Mouse (Mus musculus): Measurements from ENCODE around the gene Kcnmb3. TPM values are rescaled to one million over a fixed set of nuclear protein-coding genes. Genes with fewer than 3 reads are reported as not detected.

The Kcnmb3 gene
- polyA plus RNA-seq, 1 experiment from 2014 or later = 0.21 TPM

GRCm38 (mm10) chr3:32459777-32460176, 32.3 kb downstream of the Kcnmb3 start:
- Histone ChIP-seq H3K4me2 (ENCODE audit: low read depth, low read length, severe bottlenecking) (no peak overlapping the region), H3K4me3 (ENCODE audit: low read depth, low read length) (no peak overlapping the region), H3K27me3 (ENCODE audit: control insufficient read depth, insufficient read depth, low read length) (no peaks in the 10 kb centered on the region), H3K27ac (ENCODE audit: low read depth, low read length) (no peak overlapping the region), H3K36me3 (ENCODE audit: control insufficient read depth, insufficient read depth, low read length) (peaks cover 2% of the 10 kb centered on the region; the same call in 1 of the 2 replicates), H3K9me3 (ENCODE audit: control insufficient read depth, low read length) (no peaks in the 10 kb centered on the region), H3K4me1 (replicated peaks; ENCODE audit: control insufficient read depth, insufficient read depth, low read length) (no peaks in the 10 kb centered on the region), H3K9ac (ENCODE audit: low read length) (no peak overlapping the region)
- ATAC-seq (replicated peaks; ENCODE audit: low FRiP score) = no peak
- peak; percentile 62 for DNase-seq (ENCODE audit: low spot score)
- WGBS = 68% methylated on average over 4 of the region's 4 CpGs

DNA sequence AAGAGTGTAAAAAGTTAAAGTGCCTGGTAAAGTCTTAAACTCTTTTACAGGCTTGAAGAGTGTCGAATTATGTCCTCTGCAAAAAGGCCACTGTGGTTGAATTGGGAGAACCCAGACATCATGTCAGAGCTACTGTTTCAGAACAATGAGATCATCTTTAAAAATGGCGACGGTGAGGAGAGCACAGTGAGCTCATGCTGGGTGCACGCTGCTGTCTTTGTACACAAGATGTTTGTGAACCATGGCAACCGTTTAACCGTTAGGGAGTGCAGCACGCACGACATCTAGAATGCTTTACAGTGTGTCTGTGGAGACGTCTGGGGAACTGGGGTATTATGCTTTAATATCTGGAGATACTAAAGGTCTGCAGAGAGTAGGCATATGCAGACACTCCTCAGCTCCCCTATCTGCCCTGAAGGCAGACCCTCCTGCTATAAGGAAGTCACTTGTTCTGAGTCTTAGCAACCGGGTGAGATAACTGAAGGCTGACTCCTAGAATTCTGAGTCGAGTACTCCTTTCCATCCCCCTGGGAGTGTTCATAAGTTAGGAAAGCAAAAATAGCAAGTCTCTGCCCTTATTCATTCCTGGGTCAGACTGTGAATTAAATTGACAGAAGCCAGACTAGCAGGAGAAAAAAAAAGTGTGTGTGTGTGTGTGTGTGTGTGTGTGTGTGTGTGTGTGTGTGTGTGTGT, 37.6 kb downstream of the Kcnmb3 start:
- Histone ChIP-seq H3K9me3 (ENCODE audit: control insufficient read depth, low read length) (no peaks in the 10 kb centered on the region), H3K27ac (ENCODE audit: low read depth, low read length) (no peak overlapping the region), H3K4me1 (replicated peaks; ENCODE audit: control insufficient read depth, insufficient read depth, low read length) (no peaks in the 10 kb centered on the region), H3K9ac (ENCODE audit: low read length) (no peak overlapping the region), H3K36me3 (ENCODE audit: control insufficient read depth, insufficient read depth, low read length) (peaks cover 2% of the 10 kb centered on the region; the same call in 1 of the 2 replicates), H3K4me3 (ENCODE audit: low read depth, low read length) (no peak overlapping the region), H3K4me2 (ENCODE audit: low read depth, low read length, severe bottlenecking) (no peak overlapping the region), H3K27me3 (ENCODE audit: control insufficient read depth, insufficient read depth, low read length) (no peaks in the 10 kb centered on the region)
- ATAC-seq (replicated peaks; ENCODE audit: low FRiP score) = no peak
- no peak for DNase-seq (ENCODE audit: low spot score)
- 84% methylated on average over 11 of the region's 11 CpGs for WGBS

DNA sequence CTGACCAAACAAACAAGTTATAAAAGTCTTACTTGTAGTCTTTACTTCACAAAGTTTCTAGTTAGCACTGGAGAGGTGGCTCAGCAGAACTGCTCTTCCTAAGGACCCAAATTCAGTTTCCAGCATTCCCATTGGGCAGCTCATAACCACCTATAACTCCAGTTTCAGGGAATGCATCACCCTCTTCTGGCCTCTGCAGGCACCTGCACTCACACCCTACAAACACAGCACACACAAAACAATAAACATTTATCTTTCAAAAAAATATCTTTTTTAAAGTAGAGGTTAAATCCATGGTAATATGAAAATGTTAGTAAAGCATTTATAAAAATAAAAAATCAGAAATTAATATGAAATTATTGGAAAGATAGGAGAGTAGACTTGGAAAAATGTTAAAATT, 50.3 kb downstream of the Kcnmb3 start:
- Histone ChIP-seq H3K9ac (ENCODE audit: low read length) (no peak overlapping the region), H3K36me3 (ENCODE audit: control insufficient read depth, insufficient read depth, low read length) (peaks cover 13% of the 10 kb centered on the region; the same call in 1 of the 2 replicates), H3K27ac (ENCODE audit: low read depth, low read length) (no peak overlapping the region), H3K4me3 (ENCODE audit: low read depth, low read length) (no peak overlapping the region), H3K27me3 (ENCODE audit: control insufficient read depth, insufficient read depth, low read length) (no peaks in the 10 kb centered on the region), H3K9me3 (ENCODE audit: control insufficient read depth, low read length) (no peaks in the 10 kb centered on the region), H3K4me2 (ENCODE audit: low read depth, low read length, severe bottlenecking) (no peak overlapping the region), H3K4me1 (replicated peaks; ENCODE audit: control insufficient read depth, insufficient read depth, low read length) (no peaks in the 10 kb centered on the region)
- DNase-seq (ENCODE audit: low spot score) = no peak
- no peak for ATAC-seq (replicated peaks; ENCODE audit: low FRiP score)

- Histone ChIP-seq H3K4me2 (ENCODE audit: low read depth, low read length, severe bottlenecking) (no peak overlapping the region), H3K36me3 (ENCODE audit: control insufficient read depth, insufficient read depth, low read length) (peaks cover 10% of the 10 kb centered on the region; the same call in 1 of the 2 replicates), H3K4me3 (ENCODE audit: low read depth, low read length) (no peak overlapping the region), H3K27ac (ENCODE audit: low read depth, low read length) (no peak overlapping the region), H3K9ac (ENCODE audit: low read length) (no peak overlapping the region), H3K4me1 (replicated peaks; ENCODE audit: control insufficient read depth, insufficient read depth, low read length) (no peaks in the 10 kb centered on the region), H3K9me3 (ENCODE audit: control insufficient read depth, low read length) (no peaks in the 10 kb centered on the region), H3K27me3 (ENCODE audit: control insufficient read depth, insufficient read depth, low read length) (no peaks in the 10 kb centered on the region)
- DNase-seq (ENCODE audit: low spot score) (no peak), ATAC-seq (replicated peaks; ENCODE audit: low FRiP score) (no peak)
- WGBS = 83% methylated on average over 4 of the region's 4 CpGs
Observed at GRCm38 (mm10) chr3:32438716-32439115, 53.3 kb downstream of the Kcnmb3 start.

DNA sequence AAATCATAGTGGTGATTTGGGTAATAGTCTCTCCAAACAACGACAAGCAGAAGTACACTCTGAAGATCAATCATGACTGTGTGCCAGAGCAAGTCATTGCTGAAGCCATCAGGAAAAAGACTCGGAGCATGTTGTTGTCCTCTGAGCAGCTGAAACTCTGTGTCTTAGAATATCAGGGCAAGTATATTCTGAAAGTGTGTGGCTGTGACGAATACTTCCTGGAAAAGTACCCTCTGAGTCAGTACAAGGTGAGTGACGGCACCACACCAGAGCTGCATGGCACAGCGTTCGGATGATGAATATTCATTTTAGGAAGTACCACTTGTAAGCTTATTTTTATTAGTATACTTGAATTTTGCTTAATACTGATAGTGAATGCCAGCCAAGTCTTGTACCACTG, 54.2 kb downstream of the Kcnmb3 start:
- H3K9ac ChIP-seq (ENCODE audit: low read length) = no peak overlapping the region
- peaks cover 10% of the 10 kb centered on the region; the same call in 1 of the 2 replicates for H3K36me3 ChIP-seq (ENCODE audit: control insufficient read depth, insufficient read depth, low read length)

GRCm38 (mm10) chr3:32437297-32437696, 54.7 kb downstream of the Kcnmb3 start:
- DNase-seq (ENCODE audit: low spot score) = no peak
- no peak overlapping the region for H3K4me3 ChIP-seq (ENCODE audit: low read depth, low read length)
- H3K9ac ChIP-seq (ENCODE audit: low read length) = no peak overlapping the region
- H3K27ac ChIP-seq (ENCODE audit: low read depth, low read length) = no peak overlapping the region
- ATAC-seq (replicated peaks; ENCODE audit: low FRiP score) = no peak
- no peaks in the 10 kb centered on the region for H3K27me3 ChIP-seq (ENCODE audit: control insufficient read depth, insufficient read depth, low read length)
- H3K36me3 ChIP-seq (ENCODE audit: control insufficient read depth, insufficient read depth, low read length) = peaks cover 10% of the 10 kb centered on the region; the same call in 1 of the 2 replicates
- no peaks in the 10 kb centered on the region for H3K9me3 ChIP-seq (ENCODE audit: control insufficient read depth, low read length)
- H3K4me1 ChIP-seq (replicated peaks; ENCODE audit: control insufficient read depth, insufficient read depth, low read length) = no peaks in the 10 kb centered on the region
- 91% methylated on average over 6 of the region's 6 CpGs for WGBS
- H3K4me2 ChIP-seq (ENCODE audit: low read depth, low read length, severe bottlenecking) = no peak overlapping the region

More for the DNA sequence above, 54.2 kb downstream of the Kcnmb3 start:
- Histone ChIP-seq H3K9me3 (ENCODE audit: control insufficient read depth, low read length) (no peaks in the 10 kb centered on the region), H3K4me3 (ENCODE audit: low read depth, low read length) (no peak overlapping the region), H3K27ac (ENCODE audit: low read depth, low read length) (no peak overlapping the region), H3K4me2 (ENCODE audit: low read depth, low read length, severe bottlenecking) (no peak overlapping the region), H3K27me3 (ENCODE audit: control insufficient read depth, insufficient read depth, low read length) (no peaks in the 10 kb centered on the region), H3K4me1 (replicated peaks; ENCODE audit: control insufficient read depth, insufficient read depth, low read length) (no peaks in the 10 kb centered on the region)
- WGBS = 93% methylated on average over 6 of the region's 6 CpGs
- ATAC-seq (replicated peaks; ENCODE audit: low FRiP score) (no peak), DNase-seq (ENCODE audit: low spot score) (no peak)

DNA sequence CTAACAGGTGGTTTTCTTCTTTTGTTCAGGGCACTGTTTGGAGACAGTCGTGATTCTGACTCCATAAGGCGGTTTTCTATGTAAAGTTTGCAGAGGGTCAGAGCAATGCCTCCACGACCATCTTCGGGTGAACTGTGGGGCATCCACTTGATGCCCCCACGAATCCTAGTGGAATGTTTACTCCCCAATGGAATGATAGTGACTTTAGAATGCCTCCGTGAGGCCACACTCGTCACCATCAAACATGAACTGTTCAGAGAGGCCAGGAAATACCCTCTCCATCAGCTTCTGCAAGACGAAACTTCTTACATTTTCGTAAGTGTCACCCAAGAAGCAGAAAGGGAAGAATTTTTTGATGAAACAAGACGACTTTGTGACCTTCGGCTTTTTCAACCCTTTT, 55.9 kb downstream of the Kcnmb3 start:
- 93% methylated on average over 11 of the region's 11 CpGs for WGBS
- Histone ChIP-seq H3K4me2 (ENCODE audit: low read depth, low read length, severe bottlenecking) (no peak overlapping the region), H3K27ac (ENCODE audit: low read depth, low read length) (no peak overlapping the region), H3K27me3 (ENCODE audit: control insufficient read depth, insufficient read depth, low read length) (no peaks in the 10 kb centered on the region), H3K4me1 (replicated peaks; ENCODE audit: control insufficient read depth, insufficient read depth, low read length) (no peaks in the 10 kb centered on the region), H3K9me3 (ENCODE audit: control insufficient read depth, low read length) (no peaks in the 10 kb centered on the region), H3K4me3 (ENCODE audit: low read depth, low read length) (no peak overlapping the region), H3K9ac (ENCODE audit: low read length) (no peak overlapping the region), H3K36me3 (ENCODE audit: control insufficient read depth, insufficient read depth, low read length) (peaks cover 5% of the 10 kb centered on the region; the same call in 1 of the 2 replicates)
- no peak for ATAC-seq (replicated peaks; ENCODE audit: low FRiP score)
- DNase-seq (ENCODE audit: low spot score) = no peak

DNA sequence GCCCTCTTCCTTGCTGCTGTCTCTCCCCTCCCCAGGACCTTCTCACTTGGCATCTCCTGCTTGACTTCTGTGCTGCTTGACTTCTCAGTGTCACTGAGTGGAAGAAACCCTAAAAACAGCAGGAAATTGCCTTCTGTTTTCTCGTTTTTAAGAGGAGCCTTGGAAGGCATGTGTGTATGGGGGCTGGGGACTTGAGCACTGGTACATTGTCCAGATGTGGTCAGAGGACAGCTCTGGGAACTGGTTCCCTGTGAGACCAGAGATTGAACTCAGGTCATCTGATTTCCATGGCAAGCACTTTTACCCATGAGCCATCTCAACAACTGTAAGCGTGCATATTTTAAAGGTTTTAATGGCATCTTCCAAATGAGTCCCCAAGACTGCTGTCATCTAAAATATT, 58.0 kb downstream of the Kcnmb3 start:
- DNase-seq (ENCODE audit: low spot score) = no peak
- H3K4me1 ChIP-seq (replicated peaks; ENCODE audit: control insufficient read depth, insufficient read depth, low read length) = no peaks in the 10 kb centered on the region
- no peak overlapping the region for H3K4me2 ChIP-seq (ENCODE audit: low read depth, low read length, severe bottlenecking)
- no peak overlapping the region for H3K27ac ChIP-seq (ENCODE audit: low read depth, low read length)
- H3K36me3 ChIP-seq (ENCODE audit: control insufficient read depth, insufficient read depth, low read length) = no peaks in the 10 kb centered on the region; the same call in 1 of the 2 replicates
- WGBS = 84% methylated on average over 2 of the region's 2 CpGs
- H3K4me3 ChIP-seq (ENCODE audit: low read depth, low read length) = no peak overlapping the region
- H3K27me3 ChIP-seq (ENCODE audit: control insufficient read depth, insufficient read depth, low read length) = no peaks in the 10 kb centered on the region
- no peaks in the 10 kb centered on the region for H3K9me3 ChIP-seq (ENCODE audit: control insufficient read depth, low read length)
- H3K9ac ChIP-seq (ENCODE audit: low read length) = no peak overlapping the region
- ATAC-seq (replicated peaks; ENCODE audit: low FRiP score) = no peak

DNA sequence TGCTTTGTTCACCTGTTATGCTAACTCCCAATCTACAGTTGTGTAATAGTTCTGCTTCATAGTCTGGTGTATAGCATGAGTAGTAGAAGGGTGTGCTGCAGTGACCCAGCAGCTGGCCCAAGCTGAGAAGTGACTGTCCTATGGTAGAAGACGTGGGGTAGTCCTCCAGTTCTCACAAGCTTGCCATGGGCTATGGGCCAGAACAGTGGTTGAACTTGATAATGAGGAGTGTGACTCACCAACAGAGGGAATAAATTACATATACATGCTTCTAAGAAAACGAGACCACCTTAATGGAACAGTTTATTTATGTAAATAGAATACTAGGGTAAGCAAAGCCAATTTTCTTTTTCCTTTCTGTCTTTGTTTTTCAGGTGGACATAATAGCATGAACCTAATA, 61.6 kb downstream of the Kcnmb3 start:
- H3K4me2 ChIP-seq (ENCODE audit: low read depth, low read length, severe bottlenecking) = no peak overlapping the region
- no peaks in the 10 kb centered on the region for H3K36me3 ChIP-seq (ENCODE audit: control insufficient read depth, insufficient read depth, low read length)
- WGBS = 86% methylated on average over 2 of the region's 2 CpGs
- DNase-seq (ENCODE audit: low spot score) (no peak), ATAC-seq (replicated peaks; ENCODE audit: low FRiP score) (no peak)
- H3K4me1 ChIP-seq (replicated peaks; ENCODE audit: control insufficient read depth, insufficient read depth, low read length) = no peaks in the 10 kb centered on the region
- no peak overlapping the region for H3K27ac ChIP-seq (ENCODE audit: low read depth, low read length)
- H3K4me3 ChIP-seq (ENCODE audit: low read depth, low read length) = no peak overlapping the region
- H3K27me3 ChIP-seq (ENCODE audit: control insufficient read depth, insufficient read depth, low read length) = no peaks in the 10 kb centered on the region
- H3K9me3 ChIP-seq (ENCODE audit: control insufficient read depth, low read length) = no peaks in the 10 kb centered on the region
- no peak overlapping the region for H3K9ac ChIP-seq (ENCODE audit: low read length)
